Mouse (Mus musculus): Measurements from ENCODE around the gene Snx19.

Snx19 gene

DNA sequence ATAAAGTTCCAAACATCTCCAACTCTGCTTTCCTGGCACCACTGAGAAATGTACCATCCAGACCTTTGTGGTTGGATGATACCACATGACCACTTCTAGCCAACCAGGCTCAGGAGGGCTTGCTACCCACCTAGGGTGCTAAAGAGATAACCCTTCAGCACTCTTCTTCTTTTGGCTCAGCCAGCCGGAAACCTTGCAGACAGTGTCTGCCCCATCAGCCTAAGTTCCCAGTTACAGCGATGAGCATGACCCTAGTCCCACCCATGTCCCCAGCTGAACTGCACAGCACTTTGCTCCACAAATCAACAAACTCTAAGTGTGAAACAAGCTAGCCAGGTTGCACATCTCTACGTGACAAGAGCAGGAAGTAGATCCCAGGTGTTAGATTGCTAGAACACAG, 57.3 kb downstream of the Snx19 start:
- no peak for DNase-seq (ENCODE audit: low spot score)

DNA sequence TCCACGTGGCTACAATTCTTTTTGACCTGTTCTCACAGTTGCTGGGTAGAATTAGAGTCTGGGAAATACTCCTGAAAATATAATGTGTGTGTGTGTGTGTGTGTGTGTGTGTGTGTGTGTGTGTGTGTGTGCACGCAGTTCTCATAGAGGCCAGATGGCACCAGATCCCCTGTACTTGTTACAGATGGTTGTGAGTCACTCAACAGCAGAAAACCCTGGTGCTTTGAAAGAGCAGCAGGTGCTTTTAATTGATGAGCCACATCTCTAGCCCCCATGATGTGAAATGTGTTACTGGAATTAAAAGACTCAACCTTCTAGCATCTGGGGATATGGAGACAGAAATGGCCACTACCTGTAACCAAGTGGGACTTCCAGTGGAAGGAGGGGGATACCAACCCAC, 58.3 kb downstream of the Snx19 start:
- no peak for DNase-seq (ENCODE audit: low spot score)

DNA sequence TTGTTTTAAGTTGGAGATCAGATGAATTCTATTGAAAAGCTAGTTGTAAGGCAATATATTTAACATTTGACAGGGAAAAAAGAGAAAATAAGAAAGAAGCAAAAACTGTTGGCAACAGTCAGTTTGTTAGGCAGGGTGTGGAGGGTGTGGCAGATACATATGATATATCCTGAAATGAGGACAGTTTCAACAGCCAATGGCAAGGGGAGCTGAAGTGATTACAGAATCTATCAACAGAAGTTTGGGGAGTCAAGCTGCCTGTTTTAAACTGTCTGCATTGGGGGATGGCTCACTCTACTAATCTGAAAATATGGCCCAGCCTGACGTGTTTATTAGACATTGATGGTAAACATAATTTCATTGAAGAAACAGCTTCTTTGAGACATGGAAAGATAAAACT, 61.5 kb downstream of the Snx19 start:
- no peak for DNase-seq (ENCODE audit: low spot score)

DNA sequence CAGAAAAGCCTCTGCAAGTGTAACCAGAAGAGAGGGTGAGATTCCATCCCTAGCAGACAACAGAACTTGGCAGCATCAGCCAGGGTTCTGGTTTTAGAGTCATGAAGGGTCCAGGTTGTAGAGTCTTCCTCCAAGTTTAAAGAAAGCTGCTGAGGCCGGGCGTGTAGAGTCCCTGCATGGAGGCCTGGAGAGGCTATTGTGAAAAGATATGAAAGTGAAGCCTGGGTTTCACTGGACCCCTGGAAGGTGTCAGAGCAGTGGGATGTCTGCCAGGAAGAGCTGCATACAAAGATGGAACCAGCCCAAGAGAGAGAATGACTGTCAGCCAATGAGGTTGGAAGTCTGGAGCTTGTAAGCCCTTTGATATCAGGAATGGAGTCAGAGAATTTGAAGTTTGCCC, 67.5 kb downstream of the Snx19 start:
- no peak for DNase-seq (ENCODE audit: low spot score)

DNA sequence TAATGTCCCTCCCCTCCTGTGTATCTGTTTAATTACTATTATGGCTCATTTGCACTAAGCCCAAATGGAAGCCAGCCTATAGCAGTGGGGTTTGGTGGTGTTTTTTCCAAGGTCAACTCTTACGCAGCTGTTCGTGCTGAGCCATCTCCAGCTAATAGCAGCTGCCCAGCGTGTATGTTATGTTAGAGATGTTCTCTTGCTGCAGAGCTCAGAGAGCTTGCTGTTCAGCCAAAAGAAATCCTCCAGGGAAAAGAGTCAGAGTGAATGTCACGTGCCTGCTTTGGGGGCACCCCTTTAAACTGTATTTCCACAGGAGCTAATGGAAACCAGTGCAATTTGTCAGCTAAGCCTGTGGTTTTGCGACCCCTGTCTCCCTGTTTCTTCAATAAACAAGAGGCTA, 82.1 kb downstream of the Snx19 start:
- no peak for DNase-seq (ENCODE audit: low spot score)

DNA sequence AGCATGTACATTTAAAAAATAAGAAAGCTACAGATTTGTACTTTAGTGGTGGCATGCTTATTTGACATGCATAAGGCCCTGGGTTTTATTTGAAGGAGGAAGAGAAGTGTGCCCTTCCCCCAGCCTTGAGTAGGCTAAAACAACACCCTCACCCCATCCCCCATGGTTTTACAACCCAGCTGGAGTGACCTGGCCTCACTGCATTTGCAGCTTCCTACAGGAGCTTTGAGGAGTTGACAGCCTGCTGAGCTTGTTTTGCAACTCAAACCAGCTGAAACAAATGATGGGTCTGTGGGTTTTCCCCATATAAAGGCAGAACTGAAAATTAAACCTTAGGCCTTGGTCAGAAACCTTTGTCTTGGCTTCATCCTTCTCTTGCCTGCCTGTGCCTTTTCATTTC, 89.0 kb downstream of the Snx19 start:
- no peak for DNase-seq (ENCODE audit: low spot score)
